Mouse (Mus musculus) bone marrow macrophage, adult 2 months (primary cell): ENCODE measurements at regions not wholly inside any gene's neighbourhood (a gene's known extent, or its start where the extent isn't known, plus 50 kb on each side); places are given as distances from the start of the nearest gene placed in this dataset.

ENCODE experiments used
- CTCF ChIP-seq: IDR thresholded peaks from 2 replicates; pipeline ENCODE4 v1.5.1; 2012; ENCODE audit warnings: low read depth, mild to moderate bottlenecking, low read length, moderate library complexity
- POLR2A ChIP-seq: IDR thresholded peaks from 2 replicates; pipeline ENCODE4 v1.6.1; 2012; ENCODE audit warnings: mild to moderate bottlenecking, low read depth, low read length, borderline replicate concordance

DNA sequence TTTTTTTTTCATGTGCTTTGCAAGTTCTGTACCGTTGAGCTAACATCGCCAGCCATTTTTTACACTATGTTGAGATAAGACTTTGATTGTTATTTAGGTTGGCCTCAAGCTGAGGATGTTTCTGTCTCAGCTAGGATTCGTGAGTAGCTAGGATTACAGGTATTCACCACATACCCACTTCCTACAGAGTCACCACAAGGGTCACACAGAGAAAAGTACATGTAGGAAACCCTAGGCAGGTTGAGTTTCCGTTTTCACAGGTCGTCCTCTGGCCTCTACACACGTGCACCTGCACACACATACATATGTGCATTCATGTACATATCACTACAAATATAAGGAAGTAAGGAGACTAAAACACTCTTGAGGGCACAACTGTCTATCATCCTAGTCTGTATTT, 133.5 kb downstream of the Pten start:
- TF ChIP-seq CTCF = no peak
- TF ChIP-seq POLR2A = no peak
